Mouse (Mus musculus) lung, postnatal 10 days (tissue): Measurements from ENCODE around the gene Negr1.

Experiments
- DNase-seq: peaks from one replicate; pipeline ENCODE4 v3.0.0; 2021

The Negr1 gene

GRCm38 (mm10) chr3:156561524-156562423 is at the start of gene Negr1:
Gene Negr1 (plus strand): TSS chr3:156561794.
- DNase-seq, result peak; percentile 70

GRCm38 (mm10) chr3:156526461-156526933 is 35.1 kb upstream of the Negr1 start:
- DNase-seq, result no peak

- no peak for DNase-seq
Measured at GRCm38 (mm10) chr3:156527231-156527995, 34.2 kb upstream of the Negr1 start.

GRCm38 (mm10) chr3:156559441-156559825 is 2.2 kb upstream of the Negr1 start:
- no peak for DNase-seq

- DNase-seq, result peak; percentile 5
Measured at GRCm38 (mm10) chr3:156559826-156560471, 1.6 kb upstream of the Negr1 start.

GRCm38 (mm10) chr3:156560766-156561165 is 828 bp upstream of the Negr1 start:
- peak; percentile 70 for DNase-seq

GRCm38 (mm10) chr3:156562424-156562785 is 811 bp downstream of the Negr1 start:
- no peak for DNase-seq

- no peak for DNase-seq
Measured at GRCm38 (mm10) chr3:156562796-156563195, 1.2 kb downstream of the Negr1 start.

GRCm38 (mm10) chr3:156563353-156563752 is 1.8 kb downstream of the Negr1 start:
- no peak for DNase-seq

- no peak for DNase-seq
Measured at GRCm38 (mm10) chr3:156573465-156573864, 11.9 kb downstream of the Negr1 start.

GRCm38 (mm10) chr3:156576292-156576691 is 14.7 kb downstream of the Negr1 start:
- no peak for DNase-seq

GRCm38 (mm10) chr3:156590612-156591011 is 29.0 kb downstream of the Negr1 start:
- no peak for DNase-seq

GRCm38 (mm10) chr3:156591125-156591524 is 29.5 kb downstream of the Negr1 start:
- no peak for DNase-seq

GRCm38 (mm10) chr3:156606846-156607245 is 45.3 kb downstream of the Negr1 start:
- no peak for DNase-seq

GRCm38 (mm10) chr3:156619921-156620320 is 58.3 kb downstream of the Negr1 start:
- DNase-seq, result no peak

- no peak for DNase-seq
Measured at GRCm38 (mm10) chr3:156628594-156628993, 67.0 kb downstream of the Negr1 start.

- DNase-seq, result no peak
Measured at GRCm38 (mm10) chr3:156632942-156633341, 71.3 kb downstream of the Negr1 start.

- DNase-seq, result no peak
Measured at GRCm38 (mm10) chr3:156639382-156639781, 77.8 kb downstream of the Negr1 start.

- peak; percentile 61 for DNase-seq
Measured at GRCm38 (mm10) chr3:156643710-156644363, 82.2 kb downstream of the Negr1 start.

GRCm38 (mm10) chr3:156648378-156648777 is 86.8 kb downstream of the Negr1 start:
- no peak for DNase-seq

GRCm38 (mm10) chr3:156662553-156662952 is 101.0 kb downstream of the Negr1 start:
- DNase-seq, result no peak

- no peak for DNase-seq
Measured at GRCm38 (mm10) chr3:156672560-156672959, 111.0 kb downstream of the Negr1 start.
